Mouse (Mus musculus) hindbrain, embryonic 16.5 days (tissue): ENCODE measurements around the gene Vasp. TPM values are rescaled to one million over a fixed set of nuclear protein-coding genes. Genes with fewer than 3 reads are reported as not detected.

Experiments
- ATAC-seq: fragments of 200-750 bp; cut with Nextera tagmentation; 2 replicates; pipeline ENCODE4 v1.8.0; 2017; ENCODE audit warnings: moderate TSS enrichment, moderate library complexity
- H3K27ac ChIP-seq: fragments of 300-500 bp; sonication (generic); 2 replicates; pipeline ENCODE4 v1.5.1; 2014; ENCODE audit warnings: low read depth, mild to moderate bottlenecking, control low read depth, low read length, moderate library complexity
- H3K27me3 ChIP-seq: fragments of 300-500 bp; sonication (generic); replicated peaks from 2 replicates; pipeline ENCODE4 v1.6.1; 2014; ENCODE audit warnings: low read length; ENCODE audit not compliant: control insufficient read depth, insufficient read depth
- H3K36me3 ChIP-seq: fragments of 300-500 bp; sonication (generic); 2 replicates; pipeline ENCODE4 v1.6.1; 2014; ENCODE audit warnings: mild to moderate bottlenecking, low read length, moderate library complexity, mixed read lengths; ENCODE audit not compliant: control insufficient read depth, insufficient read depth
- H3K4me1 ChIP-seq: fragments of 300-500 bp; sonication (generic); 2 replicates; pipeline ENCODE4 v1.6.1; 2014; ENCODE audit warnings: low read depth, low read length; ENCODE audit not compliant: control insufficient read depth, insufficient read depth
- H3K4me2 ChIP-seq: fragments of 300-500 bp; sonication (generic); 2 replicates; pipeline ENCODE4 v1.6.1; 2014; ENCODE audit warnings: mild to moderate bottlenecking, low read length, control low read depth, moderate library complexity
- H3K4me3 ChIP-seq: fragments of 300-500 bp; sonication (generic); 2 replicates; pipeline ENCODE4 v1.5.1; 2014; ENCODE audit warnings: mild to moderate bottlenecking, low read length, control low read depth, moderate library complexity
- H3K9ac ChIP-seq: fragments of 300-500 bp; sonication (generic); 2 replicates; pipeline ENCODE4 v1.6.1; 2014; ENCODE audit warnings: low read depth, mild to moderate bottlenecking, control low read depth, low read length, moderate library complexity
- H3K9me3 ChIP-seq: fragments of 300-500 bp; sonication (generic); 2 replicates; pipeline ENCODE4 v1.6.1; 2014; ENCODE audit warnings: mild to moderate bottlenecking, low read length, moderate library complexity; ENCODE audit not compliant: control insufficient read depth
- WGBS: fragments of 180-500 bp; shearing (Covaris S2); extraction: QIAGEN DNeasy Blood & Tissue Kit; methylation state at CpG from one replicate; pipeline ENCODE4 v1.1.7; 2014; 5-methylcytosine and 5-hydroxymethylcytosine counted together
- polyA plus RNA-seq: library from polyadenylated mRNA; unstranded; fragments of >200 nt; fragmentation: Nextera tagmentation; extraction: Ambion mirVana; gene quantifications from 2 replicates; pipeline ENCODE4 v1.2.1, GENCODE M21; 2015

Vasp gene
- polyA plus RNA-seq, 1 experiment from 2014 or later: 39.9 TPM

DNA sequence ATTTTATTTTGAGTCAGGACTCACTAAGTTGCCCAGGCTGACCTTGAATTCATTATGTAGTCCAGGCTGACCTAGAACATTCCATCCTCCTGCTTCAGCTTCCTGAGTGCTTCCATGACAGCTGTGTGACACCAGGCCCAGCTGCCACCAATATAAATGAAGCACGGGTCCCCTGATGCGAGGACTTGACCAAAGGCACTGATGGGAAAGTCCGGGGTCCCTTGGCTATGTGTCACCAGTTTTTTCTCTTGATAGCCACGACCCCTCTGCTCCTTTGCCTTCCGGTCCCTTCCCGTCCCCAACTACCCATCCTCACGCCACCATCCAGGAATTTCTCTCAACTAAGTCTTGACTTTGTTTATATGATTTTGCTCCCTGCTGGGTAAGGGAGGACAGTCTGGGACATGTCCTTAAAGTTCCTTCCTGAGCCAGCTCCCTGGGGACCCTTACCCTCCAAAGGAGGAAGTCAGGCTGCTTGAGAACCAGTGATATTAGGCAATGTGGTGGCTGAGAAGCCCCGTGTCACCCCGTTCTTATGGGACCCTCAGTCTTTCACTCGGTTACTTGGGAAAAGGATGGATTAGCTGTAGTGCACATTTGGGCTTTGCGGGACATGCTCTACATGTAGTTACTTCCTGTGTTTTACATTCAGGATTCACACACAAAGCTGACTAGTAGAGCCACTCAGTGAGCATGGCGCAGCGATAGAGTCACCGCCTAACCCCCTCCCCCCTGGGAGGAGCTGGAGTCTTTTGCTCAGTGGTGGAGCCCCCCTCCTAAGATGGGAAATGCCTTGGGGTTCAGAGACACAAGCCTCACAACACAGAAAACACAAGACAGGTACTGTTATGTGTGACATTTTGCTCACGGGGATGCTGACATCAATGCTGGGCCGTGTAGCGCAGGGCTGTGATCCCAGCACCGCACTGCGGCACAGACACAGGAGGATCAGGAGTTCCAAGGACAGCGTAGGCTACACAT is 44.5 kb downstream of the Vasp start:
- H3K4me2 ChIP-seq: peak overlapping the region; percentile 64
- peak overlapping the region; percentile 56 for H3K4me3 ChIP-seq
- ATAC-seq: peak; percentile 24
- 19% methylated on average over 20 of the region's 20 CpGs for WGBS
- no peaks in the 10 kb centered on the region for H3K9me3 ChIP-seq
- H3K9ac ChIP-seq: peak overlapping the region; percentile 64
- no peaks in the 10 kb centered on the region; the same call in 1 of the 2 replicates for H3K36me3 ChIP-seq
- no peaks in the 10 kb centered on the region for H3K27me3 ChIP-seq
- peak overlapping the region; percentile 75 for H3K27ac ChIP-seq
- peaks cover 15% of the 10 kb centered on the region for H3K4me1 ChIP-seq

DNA sequence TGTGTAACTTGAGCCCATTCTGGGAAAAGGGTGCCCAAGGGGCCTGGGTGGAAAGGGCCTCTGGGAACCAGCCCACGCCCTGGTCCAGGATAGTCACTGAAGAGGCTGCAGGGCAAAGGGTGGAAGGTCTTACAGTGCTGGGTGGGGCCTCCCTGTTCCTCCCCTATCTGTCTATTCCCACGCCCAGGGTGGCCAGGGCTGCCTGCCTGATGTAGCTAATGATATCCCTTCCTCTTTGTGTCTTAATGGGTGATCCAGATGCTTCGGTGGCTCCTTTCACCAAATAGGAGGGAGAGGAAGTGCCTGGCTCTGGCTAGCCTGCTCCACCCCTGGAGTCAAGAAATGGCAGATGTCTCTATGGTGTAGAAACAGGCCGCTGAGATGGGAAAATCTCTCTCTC is 46.7 kb downstream of the Vasp start:
- H3K36me3 ChIP-seq: no peaks in the 10 kb centered on the region; the same call in 1 of the 2 replicates
- WGBS: 81% methylated on average over 4 of the region's 4 CpGs
- no peaks in the 10 kb centered on the region for H3K9me3 ChIP-seq
- no peak overlapping the region for H3K9ac ChIP-seq
- no peak overlapping the region for H3K4me3 ChIP-seq
- ATAC-seq: no peak
- no peak overlapping the region for H3K27ac ChIP-seq
- H3K4me1 ChIP-seq: peaks cover 15% of the 10 kb centered on the region
- no peak overlapping the region for H3K4me2 ChIP-seq
- H3K27me3 ChIP-seq: no peaks in the 10 kb centered on the region

DNA sequence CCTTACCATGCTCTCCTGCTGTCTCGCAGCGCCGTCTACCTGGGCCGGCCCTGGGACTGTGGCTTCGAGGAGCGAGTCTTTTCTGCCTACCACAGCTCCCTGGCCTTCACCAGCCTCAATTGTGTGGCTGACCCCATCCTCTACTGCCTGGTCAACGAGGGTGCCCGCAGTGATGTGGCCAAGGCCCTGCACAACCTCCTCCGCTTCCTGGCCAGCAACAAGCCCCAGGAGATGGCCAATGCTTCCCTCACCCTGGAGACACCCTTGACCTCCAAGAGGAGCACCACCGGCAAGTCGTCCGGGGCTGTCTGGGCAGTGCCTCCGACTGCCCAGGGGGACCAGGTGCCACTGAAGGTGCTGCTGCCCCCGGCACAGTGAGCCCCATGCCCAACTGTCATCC is 48.7 kb downstream of the Vasp start:
- H3K4me3 ChIP-seq: no peak overlapping the region
- no peak for ATAC-seq
- H3K4me2 ChIP-seq: no peak overlapping the region
- H3K27me3 ChIP-seq: no peaks in the 10 kb centered on the region
- peaks cover 7% of the 10 kb centered on the region for H3K4me1 ChIP-seq
- H3K9ac ChIP-seq: no peak overlapping the region
- H3K9me3 ChIP-seq: no peaks in the 10 kb centered on the region
- H3K36me3 ChIP-seq: no peaks in the 10 kb centered on the region; the same call in 1 of the 2 replicates
- 91% methylated on average over 14 of the region's 14 CpGs for WGBS
- H3K27ac ChIP-seq: no peak overlapping the region

DNA sequence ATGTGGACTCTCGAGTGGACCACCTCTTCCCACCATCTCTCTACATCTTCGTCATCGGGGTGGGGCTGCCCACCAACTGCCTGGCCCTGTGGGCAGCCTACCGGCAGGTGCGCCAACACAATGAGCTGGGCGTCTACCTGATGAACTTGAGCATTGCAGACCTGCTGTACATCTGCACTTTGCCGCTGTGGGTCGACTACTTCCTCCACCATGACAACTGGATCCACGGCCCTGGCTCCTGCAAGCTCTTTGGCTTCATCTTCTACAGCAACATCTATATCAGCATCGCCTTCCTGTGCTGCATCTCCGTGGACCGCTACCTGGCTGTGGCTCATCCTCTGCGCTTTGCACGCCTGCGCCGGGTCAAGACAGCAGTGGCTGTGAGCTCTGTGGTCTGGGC is 49.4 kb downstream of the Vasp start:
- Histone ChIP-seq H3K27me3 (no peaks in the 10 kb centered on the region), H3K4me3 (no peak overlapping the region), H3K4me1 (peaks cover 7% of the 10 kb centered on the region), H3K36me3 (no peaks in the 10 kb centered on the region; the same call in 1 of the 2 replicates), H3K9ac (no peak overlapping the region), H3K27ac (no peak overlapping the region), H3K4me2 (no peak overlapping the region), H3K9me3 (no peaks in the 10 kb centered on the region)
- WGBS: 95% methylated on average over 16 of the region's 16 CpGs
- ATAC-seq: no peak

DNA sequence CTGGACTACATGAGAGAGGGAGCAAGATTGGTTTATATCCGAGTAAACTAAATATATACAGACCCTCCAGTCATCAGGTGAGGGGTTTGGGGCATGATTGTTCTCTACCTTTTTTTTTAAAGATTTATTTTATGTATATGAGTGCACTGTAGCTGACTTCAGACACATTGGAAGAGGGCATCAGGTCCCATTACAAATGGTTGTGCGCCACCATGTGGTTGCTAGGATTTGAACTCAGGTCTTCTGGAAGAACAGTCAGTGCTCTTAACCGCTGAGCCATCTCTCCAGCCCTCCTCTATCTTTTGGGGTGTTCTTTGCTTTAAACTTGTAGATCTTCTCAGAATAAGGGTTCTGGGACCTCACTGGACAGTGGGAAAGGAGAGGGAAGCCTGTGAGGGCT is 51.6 kb downstream of the Vasp start:
- H3K4me3 ChIP-seq: no peak overlapping the region
- no peaks in the 10 kb centered on the region for H3K4me1 ChIP-seq
- WGBS: 71% methylated on average over 3 of the region's 3 CpGs
- no peak overlapping the region for H3K27ac ChIP-seq
- H3K9me3 ChIP-seq: no peaks in the 10 kb centered on the region
- no peak overlapping the region for H3K4me2 ChIP-seq
- no peak overlapping the region for H3K9ac ChIP-seq
- no peak for ATAC-seq
- H3K36me3 ChIP-seq: no peaks in the 10 kb centered on the region; the same call in 1 of the 2 replicates
- no peaks in the 10 kb centered on the region for H3K27me3 ChIP-seq

DNA sequence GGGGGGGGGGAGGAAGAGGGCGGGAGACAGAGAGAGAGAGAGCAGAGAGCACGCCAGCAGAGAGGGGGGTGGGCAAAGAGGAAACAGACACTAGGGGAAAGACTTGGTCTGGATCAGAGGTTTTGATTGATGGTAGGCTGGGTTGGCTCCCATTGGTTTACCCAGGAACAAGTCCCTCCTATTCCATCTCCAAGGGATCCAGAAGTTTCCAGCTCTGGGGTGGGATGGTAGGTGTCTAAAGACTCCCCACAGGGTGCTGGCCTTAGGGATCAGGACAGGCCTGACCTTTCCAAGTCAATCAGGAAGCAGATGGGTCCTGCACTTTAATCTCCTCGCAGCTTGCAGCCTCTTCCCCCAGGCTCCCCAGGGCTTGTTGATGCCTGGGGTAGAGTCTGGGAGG is 53.7 kb downstream of the Vasp start:
- no peak overlapping the region for H3K9ac ChIP-seq
- ATAC-seq: 0 out of 2 replicates have a peak, but pooled peaks have one; percentile 13

DNA sequence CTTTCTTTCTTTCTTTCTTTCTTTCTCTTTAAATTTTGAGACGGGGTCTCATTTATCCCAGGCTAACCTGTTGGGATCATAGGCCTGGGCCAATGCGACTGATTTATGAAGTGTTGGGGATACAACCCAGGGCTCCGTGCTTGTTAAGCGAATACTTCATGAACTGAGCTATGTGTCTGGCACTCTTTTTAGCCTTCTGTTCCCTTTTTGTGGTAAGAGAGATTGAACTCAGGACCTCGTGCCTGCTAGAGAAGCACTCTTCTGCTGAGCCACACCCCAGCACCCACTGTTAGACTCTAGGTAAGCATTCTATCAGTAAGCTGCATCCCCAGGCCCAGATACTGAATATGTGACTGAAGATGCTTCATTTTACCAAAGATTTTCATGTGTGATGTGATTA is 54.1 kb downstream of the Vasp start:
- H3K27ac ChIP-seq: no peak overlapping the region
- H3K4me2 ChIP-seq: no peak overlapping the region
- no peak overlapping the region for H3K4me3 ChIP-seq
- peaks cover under 1% of the 10 kb centered on the region; the same call in 1 of the 2 replicates for H3K4me1 ChIP-seq
- H3K27me3 ChIP-seq: no peaks in the 10 kb centered on the region
- ATAC-seq: no peak
- no peaks in the 10 kb centered on the region for H3K36me3 ChIP-seq
- 70% methylated on average over 5 of the region's 5 CpGs for WGBS
- H3K9ac ChIP-seq: no peak overlapping the region
- no peaks in the 10 kb centered on the region for H3K9me3 ChIP-seq

More for the DNA sequence above, 53.7 kb downstream of the Vasp start:
- no peaks in the 10 kb centered on the region for H3K27me3 ChIP-seq
- no peaks in the 10 kb centered on the region for H3K9me3 ChIP-seq
- WGBS: 15% methylated on average over 2 of the region's 3 CpGs
- no peak overlapping the region for H3K4me2 ChIP-seq
- no peaks in the 10 kb centered on the region for H3K36me3 ChIP-seq
- no peak overlapping the region for H3K27ac ChIP-seq
- no peak overlapping the region for H3K4me3 ChIP-seq
- no peaks in the 10 kb centered on the region for H3K4me1 ChIP-seq

DNA sequence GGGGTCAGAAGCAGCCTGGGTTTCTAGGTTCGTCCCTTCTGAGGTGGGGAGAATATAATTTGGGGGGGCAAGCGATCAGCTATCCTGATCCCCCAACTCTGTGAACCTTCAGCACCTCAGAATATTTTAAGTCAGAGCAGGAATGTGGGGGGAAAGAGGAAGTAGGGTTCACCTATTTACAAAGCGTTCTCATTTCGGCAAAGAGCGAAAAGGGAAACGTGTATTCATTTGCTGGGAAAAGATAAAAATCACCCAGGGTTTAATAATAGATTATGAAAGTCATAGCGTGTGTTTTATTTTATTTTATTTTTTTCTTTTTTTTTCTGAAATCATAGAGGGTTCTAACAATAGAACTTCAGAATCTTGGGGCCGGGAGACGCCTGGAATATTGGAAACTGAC is 56.7 kb downstream of the Vasp start:
- Histone ChIP-seq H3K27ac (no peak overlapping the region), H3K36me3 (no peaks in the 10 kb centered on the region), H3K4me2 (no peak overlapping the region), H3K9me3 (no peaks in the 10 kb centered on the region), H3K4me3 (no peak overlapping the region), H3K4me1 (peaks cover 8% of the 10 kb centered on the region), H3K9ac (no peak overlapping the region), H3K27me3 (no peaks in the 10 kb centered on the region; the same call in 1 of the 2 replicates)
- ATAC-seq: no peak
- 68% methylated on average over 9 of the region's 9 CpGs for WGBS

DNA sequence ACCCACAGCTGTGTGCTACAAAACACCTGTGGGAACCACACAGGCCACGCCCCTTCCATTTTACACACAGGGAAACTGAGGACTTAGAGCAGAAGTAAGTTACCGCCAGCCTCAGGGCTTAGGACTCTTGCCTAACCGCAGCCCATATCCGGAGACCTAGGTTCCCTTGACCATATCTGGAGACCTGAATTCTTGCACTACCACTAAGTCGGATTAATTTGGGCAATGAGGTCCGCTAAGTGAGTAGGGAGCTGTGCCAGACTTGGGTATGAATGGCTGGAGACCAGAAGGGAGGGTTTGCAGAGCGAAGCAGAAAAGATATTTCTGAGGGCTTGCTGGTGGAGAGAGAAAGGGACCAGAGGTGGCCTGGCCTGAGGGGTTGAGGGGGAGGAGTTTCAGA is 57.2 kb downstream of the Vasp start:
- no peak overlapping the region for H3K9ac ChIP-seq
- no peak overlapping the region for H3K27ac ChIP-seq
- 0 out of 2 replicates have a peak overlapping the region, but pooled peaks have one; percentile 12 for H3K4me2 ChIP-seq
- H3K27me3 ChIP-seq: no peaks in the 10 kb centered on the region; the same call in 1 of the 2 replicates
- H3K36me3 ChIP-seq: no peaks in the 10 kb centered on the region
- 67% methylated on average over 7 of the region's 7 CpGs for WGBS
- peaks cover 8% of the 10 kb centered on the region for H3K4me1 ChIP-seq
- no peak overlapping the region for H3K4me3 ChIP-seq
- ATAC-seq: no peak
- no peaks in the 10 kb centered on the region for H3K9me3 ChIP-seq
